Mouse (Mus musculus): ENCODE results near the gene Plscr2.

DNA sequence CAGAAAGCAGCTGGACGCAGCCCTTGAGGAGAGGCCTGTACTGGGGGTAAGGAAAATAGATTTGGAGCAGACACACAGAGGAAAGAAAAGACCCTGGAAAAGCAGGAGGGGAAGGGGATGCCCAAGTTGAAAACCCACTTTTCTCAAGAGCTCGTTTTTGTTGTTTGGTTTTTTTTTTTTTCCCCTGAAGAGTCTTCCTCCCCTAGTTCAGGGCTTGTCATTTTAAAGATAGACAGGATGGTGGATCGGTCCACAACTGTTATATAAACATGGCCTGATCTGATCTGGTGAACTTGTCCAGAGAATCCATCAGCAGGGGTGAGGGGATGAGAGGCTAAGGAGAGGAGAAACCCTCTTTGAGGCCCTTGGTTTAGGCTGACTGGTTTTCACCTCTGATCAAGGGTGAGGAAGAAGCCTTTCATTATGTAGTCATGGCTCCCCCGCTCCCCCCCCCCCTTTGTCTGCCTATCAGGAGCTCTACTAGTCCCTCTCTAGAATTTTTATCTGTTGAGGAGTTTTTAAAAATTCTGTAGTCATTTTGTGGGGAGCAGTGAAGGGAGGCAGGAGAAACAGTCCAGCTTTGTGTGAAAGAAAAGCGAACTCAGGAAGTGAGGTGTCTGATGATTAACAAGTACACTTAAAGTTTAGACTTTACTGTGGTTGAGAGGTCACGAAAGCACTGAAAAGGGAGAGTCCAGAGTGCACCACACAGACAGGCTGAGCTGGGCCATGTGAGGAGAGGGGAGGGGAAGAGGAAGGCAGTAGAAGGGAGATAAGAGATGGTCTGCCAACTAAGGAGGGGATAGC lies 1.2 kb upstream of the Plscr2 start:
- TF ChIP-seq POU5F1 (IDR thresholded peaks at IDR 0.05; ENCODE audit: borderline replicate concordance, low read length) = no peak
- no peak for TF ChIP-seq NANOG (IDR thresholded peaks at IDR 0.05; ENCODE audit: borderline replicate concordance, low read length)

Measured in E14TG2a.4 (cell line).